Mouse (Mus musculus) cerebellum, adult 2 months (tissue): ENCODE measurements at regions not wholly inside any gene's neighbourhood (a gene's known extent, or its start where the extent isn't known, plus 50 kb on each side); places are given as distances from the start of the nearest gene placed in this dataset.

ENCODE experiments used
- DNase-seq, 2 experiments: peaks; one replicate each; pipeline ENCODE4 v3.0.0; 2021
- H3K27ac ChIP-seq: fragments of 200-500 bp; 2 replicates; pipeline ENCODE4 v1.5.1; 2012; ENCODE audit warnings: low read length, control low read depth, inconsistent platforms; ENCODE audit not compliant: insufficient read depth
- H3K27me3 ChIP-seq: fragments of 200-500 bp; 2 replicates; pipeline ENCODE4 v1.6.1; 2012; ENCODE audit warnings: inconsistent platforms, mild to moderate bottlenecking, low read length, moderate library complexity; ENCODE audit not compliant: control insufficient read depth, insufficient read depth
- H3K4me1 ChIP-seq: fragments of 200-500 bp; 2 replicates; pipeline ENCODE4 v1.6.1; 2011; ENCODE audit warnings: low read length; ENCODE audit not compliant: control insufficient read depth, insufficient read depth
- H3K4me3 ChIP-seq: fragments of 200-500 bp; replicated peaks from 2 replicates; pipeline ENCODE3; 2011; ENCODE audit warnings: mild to moderate bottlenecking, low read depth, low read length, control low read depth; ENCODE audit not compliant: insufficient read depth
- CTCF ChIP-seq: fragments of 200-500 bp; IDR thresholded peaks from 2 replicates; pipeline ENCODE4 v1.5.1; 2011; ENCODE audit warnings: low read depth, mild to moderate bottlenecking, control low read depth, low read length, moderate library complexity, borderline replicate concordance; ENCODE audit not compliant: insufficient read depth
- POLR2A ChIP-seq: fragments of 200-500 bp; IDR thresholded peaks from 2 replicates; pipeline ENCODE4 v1.6.1; 2011; ENCODE audit warnings: low read length, control low read depth, borderline replicate concordance; ENCODE audit not compliant: insufficient read depth
- WGBS: fragments of 180-500 bp; shearing (Covaris S2); methylation state at CpG from one replicate; pipeline ENCODE4 v1.1.7; 2018; 5-methylcytosine and 5-hydroxymethylcytosine counted together

DNA sequence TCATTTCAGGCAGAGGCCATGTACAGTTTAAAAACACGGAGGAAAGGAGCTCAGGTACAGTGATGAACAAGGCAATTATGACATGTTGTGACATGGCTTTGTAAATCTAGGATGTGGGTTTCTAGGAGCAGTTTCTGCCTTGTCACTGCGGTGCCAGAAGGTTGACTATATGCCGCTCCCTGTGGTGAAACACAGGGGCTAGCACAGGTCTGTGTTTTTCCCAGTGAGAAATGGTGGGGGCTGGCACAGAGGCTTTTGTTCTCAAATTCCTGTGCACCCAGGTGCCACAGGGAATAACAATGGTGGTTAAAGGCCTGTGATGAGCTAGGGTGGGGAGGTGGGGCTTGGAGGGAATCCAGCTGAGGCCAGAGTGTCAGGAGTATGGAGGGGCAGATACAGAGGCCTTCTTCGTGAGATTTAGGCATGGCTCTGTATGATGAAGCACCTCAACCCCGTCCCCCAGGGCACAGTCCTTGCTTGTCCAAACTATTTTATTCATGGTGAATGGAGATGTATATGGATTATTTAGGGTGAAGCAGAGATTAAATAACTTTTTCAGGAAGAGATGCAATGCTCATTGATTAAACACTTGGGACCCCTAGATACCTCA is 80.0 kb upstream of the Inhba start:
- H3K27me3 ChIP-seq = no peaks in the 10 kb centered on the region; the same call in 1 of the 2 replicates
- no peak for DNase-seq
- WGBS = 33% methylated on average over 5 of the region's 5 CpGs
- TF ChIP-seq POLR2A (no peak), CTCF (no peak)
- no peak overlapping the region for H3K27ac ChIP-seq
- no peaks in the 10 kb centered on the region for H3K4me1 ChIP-seq
- H3K4me3 ChIP-seq = no peak overlapping the region

DNA sequence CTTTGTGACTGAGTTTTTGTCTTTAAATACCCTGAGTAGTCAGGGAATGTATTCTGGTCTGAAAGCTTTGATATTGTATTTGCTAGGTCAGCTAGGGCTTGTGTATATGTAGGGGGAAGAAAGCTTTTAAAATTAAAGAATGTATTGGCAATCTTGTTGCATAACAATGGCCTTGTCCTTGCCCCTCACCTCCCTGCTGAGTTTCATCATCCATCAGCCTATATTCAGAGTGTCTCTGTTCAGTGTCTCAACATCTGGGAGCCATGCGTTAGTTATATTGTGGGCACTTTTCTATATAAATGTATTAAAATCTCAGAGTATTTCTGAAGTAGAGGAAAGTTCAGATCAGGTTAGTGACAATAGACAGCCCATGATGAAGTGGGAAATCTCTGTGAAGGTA is 76.0 kb upstream of the Inhba start:
- 84% methylated on average over 1 of the region's 1 CpGs for WGBS
- H3K27me3 ChIP-seq = no peaks in the 10 kb centered on the region; the same call in 1 of the 2 replicates
- H3K4me3 ChIP-seq = no peak overlapping the region
- H3K27ac ChIP-seq = no peak overlapping the region
- DNase-seq = no peak
- H3K4me1 ChIP-seq = no peaks in the 10 kb centered on the region
- TF ChIP-seq CTCF = no peak
- TF ChIP-seq POLR2A = no peak

DNA sequence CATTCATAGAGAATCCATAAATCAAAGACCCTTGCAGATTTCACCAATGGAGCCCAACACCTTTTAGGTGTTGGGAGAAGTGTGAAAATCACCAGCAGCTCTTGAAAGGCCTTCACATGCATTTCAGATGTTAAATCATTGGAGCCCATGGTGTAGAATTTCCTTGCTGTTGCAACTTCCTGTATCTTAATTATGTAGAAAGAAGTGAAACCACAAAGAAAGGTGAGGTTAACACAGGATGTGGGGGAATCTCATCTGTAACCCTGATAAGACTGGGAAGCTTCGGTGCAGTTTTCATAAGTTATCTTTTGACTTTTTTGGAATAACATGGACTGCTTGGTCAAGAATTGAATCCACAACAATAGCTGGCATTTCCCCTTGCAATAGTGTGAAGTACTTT is 75.5 kb upstream of the Inhba start:
- H3K4me3 ChIP-seq = no peak overlapping the region
- H3K4me1 ChIP-seq = no peaks in the 10 kb centered on the region
- no peak overlapping the region for H3K27ac ChIP-seq
- WGBS = 93% methylated on average over 1 of the region's 1 CpGs
- DNase-seq = no peak
- H3K27me3 ChIP-seq = no peaks in the 10 kb centered on the region; the same call in 1 of the 2 replicates
- TF ChIP-seq CTCF = no peak
- TF ChIP-seq POLR2A = no peak

DNA sequence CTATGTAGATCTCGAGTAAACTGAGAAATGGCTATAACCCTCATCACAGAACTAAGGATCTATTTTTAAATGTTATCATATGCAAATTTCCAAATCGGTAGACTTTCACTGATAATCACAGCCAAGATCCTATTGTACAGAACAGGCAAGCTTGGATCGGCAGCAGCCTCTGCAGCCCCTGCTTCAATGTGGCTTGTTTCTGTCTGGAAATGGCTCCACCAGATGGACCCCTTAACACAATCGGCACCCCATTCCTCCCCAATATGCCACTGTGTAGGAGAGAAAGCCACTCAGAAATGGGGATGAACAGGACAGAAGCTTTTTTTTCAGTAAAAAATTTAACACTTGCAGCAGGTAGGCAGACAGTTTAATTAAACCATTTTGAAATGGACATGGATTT is 61.5 kb upstream of the Inhba start:
- Histone ChIP-seq H3K4me3 (no peak overlapping the region), H3K27me3 (no peaks in the 10 kb centered on the region), H3K4me1 (no peaks in the 10 kb centered on the region), H3K27ac (no peak overlapping the region)
- TF ChIP-seq CTCF (no peak), POLR2A (no peak)
- WGBS = 78% methylated on average over 4 of the region's 4 CpGs
- no peak for DNase-seq

GRCm38 (mm10) chr13:15950885-15951610 is 60.6 kb upstream of the Inhba start:
- WGBS = 69% methylated on average over 3 of the region's 3 CpGs
- Histone ChIP-seq H3K4me3 (no peak overlapping the region), H3K4me1 (no peaks in the 10 kb centered on the region), H3K27me3 (no peaks in the 10 kb centered on the region), H3K27ac (no peak overlapping the region)
- no peak for TF ChIP-seq CTCF
- TF ChIP-seq POLR2A = no peak
- no peak for DNase-seq
